Mouse (Mus musculus) G1E (cell line): Measurements from ENCODE around the gene St5. TPM values are rescaled to one million over a fixed set of nuclear protein-coding genes. Genes with fewer than 3 reads are reported as not detected.

ENCODE experiments used
- ATAC-seq: 2 replicates; pipeline ENCODE4 v1.8.0; 2016; ENCODE audit warnings: mild to moderate bottlenecking; ENCODE audit not compliant: insufficient number of reproducible peaks, poor library complexity, low FRiP score, severe bottlenecking; ENCODE audit errors: extremely low read depth
- DNase-seq: peaks from one replicate; pipeline ENCODE4 v3.0.0; 2012; ENCODE audit warnings: low spot score
- H3K27me3 ChIP-seq: 2 replicates; pipeline ENCODE4 v1.6.1; 2012; ENCODE audit warnings: mild to moderate bottlenecking, low read length, inconsistent platforms; ENCODE audit not compliant: insufficient read depth
- H3K36me3 ChIP-seq: replicated peaks from 2 replicates; pipeline ENCODE3; 2012; ENCODE audit warnings: mild to moderate bottlenecking, inconsistent platforms
- H3K4me1 ChIP-seq: 2 replicates; pipeline ENCODE4 v1.6.1; 2012; ENCODE audit warnings: low read depth, low read length, inconsistent platforms, mixed read lengths; ENCODE audit not compliant: insufficient read depth
- H3K4me3 ChIP-seq: 2 replicates; pipeline ENCODE4 v1.5.1; 2012; ENCODE audit warnings: low read depth, mild to moderate bottlenecking, inconsistent platforms, low read length, moderate library complexity, mixed read lengths
- H3K9me3 ChIP-seq: replicated peaks from 2 replicates; pipeline ENCODE4 v1.6.1; 2012; ENCODE audit warnings: inconsistent platforms
- CTCF ChIP-seq: IDR thresholded peaks from 2 replicates; pipeline ENCODE4 v1.5.1; 2012; ENCODE audit warnings: low read depth, low read length, inconsistent platforms, mixed read lengths
- GATA1 ChIP-seq: IDR thresholded peaks from 2 replicates; pipeline ENCODE4 v1.6.1; 2012; ENCODE audit warnings: borderline replicate concordance, low read length, inconsistent platforms, mixed read lengths
- GATA2 ChIP-seq: IDR thresholded peaks from 2 replicates; pipeline ENCODE4 v1.6.1; 2012; ENCODE audit warnings: low read depth, low read length, inconsistent platforms, borderline replicate concordance
- POLR2AphosphoS5 ChIP-seq: IDR thresholded peaks from 2 replicates; pipeline ENCODE4 v1.6.1; 2012; ENCODE audit warnings: low read depth, low read length, inconsistent platforms; ENCODE audit not compliant: insufficient replicate concordance
- TAL1 ChIP-seq: conservative IDR thresholded peaks from 2 replicates; pipeline ENCODE4 v1.6.1; 2012; ENCODE audit warnings: low read depth, low read length, inconsistent platforms, mixed read lengths
- polyA plus RNA-seq: library from polyadenylated mRNA; stranded (reverse); fragments of >175 nt; gene quantifications from 2 replicates; pipeline ENCODE4 v1.2.3, GENCODE M21; 2012
- total RNA-seq, 2 experiments: library from RNA; stranded (forward) in 1 of 2; stranded (reverse) in 1 of 2; fragments of 200-1000 nt in 1 of 2; fragments of >200 nt in 1 of 2; fragmentation: Nextera tagmentation in 1 of 2; gene quantifications; 2 replicates each; pipeline ENCODE4 v1.2.3; 2014 to 2017

The St5 gene
- total and polyA plus RNA-seq, 3 experiments, result 0.07 to 39.5 (median 0.49) TPM

GRCm38 (mm10) chr7:109694576-109695338 lies 8.6 kb downstream of the St5 start:
- ATAC-seq, result no peak
- no peaks in the 10 kb centered on the region for H3K36me3 ChIP-seq
- no peak overlapping the region for H3K4me3 ChIP-seq
- H3K9me3 ChIP-seq, result no peaks in the 10 kb centered on the region
- H3K4me1 ChIP-seq, result no peaks in the 10 kb centered on the region
- DNase-seq, result no peak
- TF ChIP-seq POLR2AphosphoS5 (no peak), GATA1 (no peak), TAL1 (no peak), CTCF (no peak), GATA2 (no peak)
- H3K27me3 ChIP-seq, result peaks cover 21% of the 10 kb centered on the region

DNA sequence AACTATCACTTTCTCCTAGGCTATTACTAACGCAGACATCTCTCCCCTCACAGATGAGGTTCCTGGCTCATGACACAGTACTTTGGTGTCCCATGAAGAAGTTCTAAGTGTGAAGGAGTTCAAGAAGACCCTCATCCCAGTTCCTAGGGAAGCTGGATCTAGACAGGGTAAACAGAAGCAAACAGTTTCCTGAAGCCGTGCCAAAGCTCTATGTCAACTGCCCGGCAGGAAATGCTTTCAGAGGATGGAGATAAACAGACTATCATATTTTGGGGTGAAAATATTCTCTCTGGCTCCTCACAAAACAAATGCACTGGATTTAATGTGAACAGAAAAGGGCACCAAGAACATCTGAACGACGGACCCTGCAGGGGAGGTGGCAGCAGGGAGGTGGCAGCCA lies 12.4 kb downstream of the St5 start:
- TF ChIP-seq GATA2, result no peak
- no peak for TF ChIP-seq CTCF
- TF ChIP-seq TAL1, result no peak
- TF ChIP-seq POLR2AphosphoS5, result no peak
- TF ChIP-seq GATA1, result no peak
- Histone ChIP-seq H3K9me3 (no peaks in the 10 kb centered on the region), H3K27me3 (peaks cover 43% of the 10 kb centered on the region), H3K4me1 (no peaks in the 10 kb centered on the region), H3K4me3 (no peak overlapping the region), H3K36me3 (no peaks in the 10 kb centered on the region)
- ATAC-seq (no peak), DNase-seq (no peak)

DNA sequence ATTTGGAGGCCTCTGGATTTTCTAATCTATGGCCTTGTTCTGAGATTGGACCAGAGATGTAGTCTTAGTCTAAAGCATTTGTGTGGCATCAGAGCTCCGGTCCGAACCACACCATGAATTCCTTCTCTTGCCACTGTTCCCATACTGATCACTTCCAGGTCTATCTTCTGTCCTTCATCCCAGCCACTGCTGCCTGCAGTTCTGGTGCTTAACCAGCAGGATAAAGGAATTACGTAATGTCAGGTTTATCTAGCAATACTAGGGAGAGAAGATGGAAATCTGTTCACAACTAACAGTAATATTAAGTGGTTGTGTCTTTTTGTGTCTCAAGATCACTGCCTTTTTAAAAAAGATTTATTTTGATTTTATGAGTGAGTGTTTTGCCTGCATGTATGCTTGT lies 13.3 kb downstream of the St5 start:
- TF ChIP-seq GATA1, result no peak
- no peak for ATAC-seq

GRCm38 (mm10) chr7:109686585-109687128 lies 16.7 kb downstream of the St5 start:
- Histone ChIP-seq H3K27me3 (peaks cover 36% of the 10 kb centered on the region), H3K36me3 (no peaks in the 10 kb centered on the region), H3K4me1 (no peaks in the 10 kb centered on the region), H3K4me3 (no peak overlapping the region), H3K9me3 (no peaks in the 10 kb centered on the region)
- ATAC-seq (no peak), DNase-seq (no peak)
- TF ChIP-seq TAL1 (no peak), GATA2 (no peak), GATA1 (no peak), CTCF (no peak), POLR2AphosphoS5 (no peak)

More for the DNA sequence above, 13.3 kb downstream of the St5 start:
- H3K4me1 ChIP-seq, result no peaks in the 10 kb centered on the region
- H3K4me3 ChIP-seq, result no peak overlapping the region
- H3K27me3 ChIP-seq, result peaks cover 44% of the 10 kb centered on the region
- no peaks in the 10 kb centered on the region for H3K36me3 ChIP-seq
- DNase-seq, result no peak
- no peaks in the 10 kb centered on the region for H3K9me3 ChIP-seq

DNA sequence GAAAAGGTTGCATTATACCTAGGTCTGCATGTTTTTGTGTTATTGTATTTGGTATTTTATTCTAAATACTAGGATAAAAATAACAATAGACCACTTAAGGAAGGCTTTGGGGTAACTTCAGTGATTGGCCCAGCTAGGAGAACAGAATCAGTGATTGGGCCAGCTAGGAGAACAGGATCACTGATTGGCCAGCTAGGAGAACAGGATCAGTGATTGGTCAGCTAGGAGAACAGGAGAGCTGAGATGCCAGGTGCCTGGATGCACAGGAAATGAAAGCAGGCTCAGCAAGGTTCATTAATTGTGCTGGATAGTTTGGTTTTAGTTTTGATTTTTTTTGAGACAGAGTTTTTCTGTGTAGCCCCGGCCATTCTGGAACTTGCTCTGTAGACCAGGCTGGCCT lies 22.5 kb downstream of the St5 start:
- no peak for DNase-seq
- TF ChIP-seq GATA2, result no peak
- no peak for TF ChIP-seq CTCF
- TF ChIP-seq GATA1, result no peak
- no peak for TF ChIP-seq TAL1
- TF ChIP-seq POLR2AphosphoS5, result no peak
- peaks cover 11% of the 10 kb centered on the region; the same call in 1 of the 2 replicates for H3K27me3 ChIP-seq
- H3K4me1 ChIP-seq, result no peaks in the 10 kb centered on the region
- ATAC-seq, result no peak
- H3K4me3 ChIP-seq, result no peak overlapping the region
- no peaks in the 10 kb centered on the region for H3K9me3 ChIP-seq
- no peaks in the 10 kb centered on the region for H3K36me3 ChIP-seq

DNA sequence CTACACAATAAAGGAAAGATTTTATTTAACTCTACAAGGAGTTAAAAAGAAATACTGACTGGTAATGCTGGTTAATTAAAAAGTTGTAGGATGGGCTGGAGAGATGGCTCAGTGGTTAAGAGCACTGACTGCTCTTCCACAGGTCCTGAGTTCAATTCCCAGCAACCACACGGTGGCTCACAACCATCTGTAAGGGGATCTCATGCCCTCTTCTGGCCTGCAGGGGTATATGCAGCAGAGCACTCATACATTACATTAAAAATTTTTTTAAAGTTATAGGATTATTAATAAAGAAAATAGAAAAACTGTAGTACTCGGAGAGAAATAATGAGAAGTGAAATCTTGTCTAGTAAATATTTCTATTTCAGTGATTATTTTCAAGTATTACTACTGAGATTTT lies 23.1 kb downstream of the St5 start:
- TF ChIP-seq CTCF (no peak), POLR2AphosphoS5 (no peak), GATA2 (no peak), TAL1 (no peak), GATA1 (no peak)
- Histone ChIP-seq H3K36me3 (no peaks in the 10 kb centered on the region), H3K4me3 (no peak overlapping the region), H3K9me3 (no peaks in the 10 kb centered on the region), H3K27me3 (peaks cover 8% of the 10 kb centered on the region; the same call in 1 of the 2 replicates), H3K4me1 (no peaks in the 10 kb centered on the region)
- ATAC-seq (no peak), DNase-seq (no peak)

- no peaks in the 10 kb centered on the region for H3K36me3 ChIP-seq
- H3K4me1 ChIP-seq, result no peaks in the 10 kb centered on the region
- H3K9me3 ChIP-seq, result no peaks in the 10 kb centered on the region
- H3K4me3 ChIP-seq, result no peak overlapping the region
- DNase-seq (no peak), ATAC-seq (no peak)
- H3K27me3 ChIP-seq, result peaks cover 28% of the 10 kb centered on the region
- TF ChIP-seq CTCF (no peak), GATA2 (no peak), POLR2AphosphoS5 (no peak), GATA1 (no peak), TAL1 (no peak)
Observed at GRCm38 (mm10) chr7:109674944-109675628, 28.3 kb downstream of the St5 start.
